20 mouse cellular contexts compared by ENCODE assay signal in genomic region chr6:52779546-52779945, GRCm38 (mm10).
"Had no signal": no experiment of that assay in that cellular context is flagged by ENCODE, and none has a peak within 500 bp of the region (broad histone marks: within the 10 kb centered on the region; RNA-seq: fewer than 3 reads in every experiment).

No protein-coding gene starts in this region.

- DNase-seq: kidney, adult 18-20 months; kidney, adult 9 months; kidney, postnatal 14 days; kidney, postnatal 4 days; liver, postnatal 0 days; lung, embryonic 14.5 days; retina, postnatal 1 day; right cerebral cortex, postnatal 25 days; spleen, adult 18-20 months; thymus, postnatal 36 days had no signal

- H3K27ac ChIP-seq: limb, embryonic 15.5 days; liver, embryonic 14.5 days; macrophage; midbrain, embryonic 12.5 days; midbrain, embryonic 15.5 days; neural tube, embryonic 13.5 days; stomach, embryonic 15.5 days had no signal

- H3K9me3 ChIP-seq: limb, embryonic 15.5 days; midbrain, embryonic 12.5 days; midbrain, embryonic 15.5 days; neural tube, embryonic 13.5 days; stomach, embryonic 15.5 days had no signal

- H3K4me2 ChIP-seq: limb, embryonic 15.5 days; liver, embryonic 11.5 days; lung, embryonic 14.5 days; midbrain, embryonic 12.5 days; midbrain, embryonic 15.5 days; neural tube, embryonic 13.5 days; stomach, embryonic 15.5 days had no signal

- H3K4me1 ChIP-seq: midbrain, embryonic 12.5 days; neural tube, embryonic 13.5 days; stomach, embryonic 15.5 days had no signal

- H3K36me3 ChIP-seq: midbrain, embryonic 12.5 days; midbrain, embryonic 15.5 days; neural tube, embryonic 13.5 days; stomach, embryonic 15.5 days had no signal

- H3K27me3 ChIP-seq: limb, embryonic 15.5 days; midbrain, embryonic 12.5 days; midbrain, embryonic 15.5 days; neural tube, embryonic 13.5 days; stomach, embryonic 15.5 days had no signal

- H3K9ac ChIP-seq: limb, embryonic 15.5 days; liver, embryonic 14.5 days; liver, postnatal 0 days; lung, embryonic 14.5 days; midbrain, embryonic 12.5 days; midbrain, embryonic 15.5 days; neural tube, embryonic 13.5 days; stomach, embryonic 15.5 days had no signal

- ATAC-seq: liver, postnatal 0 days; lung, postnatal 0 days; midbrain, embryonic 15.5 days had no signal

- H3K4me3 ChIP-seq: limb, embryonic 15.5 days; midbrain, embryonic 12.5 days; midbrain, embryonic 15.5 days; myocyte; neural tube, embryonic 13.5 days; stomach, embryonic 15.5 days had no signal
